ENCODE assay signal across 13 mouse cellular contexts in genomic region chr11:32907520-32908233, GRCm38 (mm10).
DNase-seq lines count a peak whose midpoint lies in the region; ATAC-seq lines count a peak whose summit lies in the region.
"Had no signal": no experiment of that assay in that cellular context is flagged by ENCODE, and none has a peak within 500 bp of the region (broad histone marks: within the 10 kb centered on the region; RNA-seq: fewer than 3 reads in every experiment).

No protein-coding gene starts in this region.

- peak; percentile 37; the same call in 1 of the 2 replicates for ATAC-seq in midbrain, embryonic 13.5 days
- ATAC-seq in midbrain, embryonic 15.5 days (replicated peaks) = no peak
- peak; percentile 74; the same call in 1 of the 2 replicates for ATAC-seq in embryonic facial prominence, embryonic 13.5 days (ENCODE audit: insufficient number of reproducible peaks, insufficient read depth, low FRiP score, low TSS enrichment, low read depth)
- peak; percentile 23; the same call in 1 of the 2 replicates for ATAC-seq in limb, embryonic 12.5 days (ENCODE audit: insufficient number of reproducible peaks, insufficient read depth, low FRiP score, low TSS enrichment, low read depth)
- ATAC-seq: forebrain, embryonic 16.5 days had no signal

- H3K27me3 ChIP-seq in midbrain, embryonic 13.5 days = no peaks in the 10 kb centered on the region
- no peaks in the 10 kb centered on the region for H3K27me3 ChIP-seq in midbrain, embryonic 15.5 days (replicated peaks)
- peaks cover 17% of the 10 kb centered on the region for H3K27me3 ChIP-seq in embryonic facial prominence, embryonic 13.5 days
- peaks cover 2% of the 10 kb centered on the region; the same call in 1 of the 2 replicates for H3K27me3 ChIP-seq in limb, embryonic 12.5 days

- H3K36me3 ChIP-seq in midbrain, embryonic 13.5 days = no peaks in the 10 kb centered on the region
- no peaks in the 10 kb centered on the region for H3K36me3 ChIP-seq in midbrain, embryonic 15.5 days (replicated peaks)
- no peaks in the 10 kb centered on the region for H3K36me3 ChIP-seq in embryonic facial prominence, embryonic 13.5 days
- no peaks in the 10 kb centered on the region for H3K36me3 ChIP-seq in limb, embryonic 12.5 days
- H3K36me3 ChIP-seq: hindbrain, embryonic 10.5 days had no signal

- DNase-seq in cerebellum, adult 11 months = peak; percentile 19
- no peak for DNase-seq in gastrocnemius, postnatal 14 days
- DNase-seq in thymus, adult 18-20 months = no peak
- DNase-seq in layer of hippocampus, adult 9-10 months (ENCODE audit: low spot score) = no peak
- DNase-seq: heart, adult 11 months; layer of hippocampus, adult 9-11 months had no signal

- H3K4me3 ChIP-seq in midbrain, embryonic 13.5 days (replicated peaks) = no peak overlapping the region
- H3K4me3 ChIP-seq in midbrain, embryonic 15.5 days = no peak overlapping the region
- no peak overlapping the region for H3K4me3 ChIP-seq in embryonic facial prominence, embryonic 13.5 days
- H3K4me3 ChIP-seq in limb, embryonic 12.5 days (replicated peaks) = no peak overlapping the region
- H3K4me3 ChIP-seq: hindbrain, embryonic 10.5 days had no signal

- no peaks in the 10 kb centered on the region for H3K9me3 ChIP-seq in midbrain, embryonic 13.5 days
- H3K9me3 ChIP-seq in midbrain, embryonic 15.5 days = no peaks in the 10 kb centered on the region
- no peaks in the 10 kb centered on the region for H3K9me3 ChIP-seq in embryonic facial prominence, embryonic 13.5 days
- H3K9me3 ChIP-seq in limb, embryonic 12.5 days = no peaks in the 10 kb centered on the region
- H3K9me3 ChIP-seq: hindbrain, embryonic 10.5 days had no signal

- no peak overlapping the region for H3K9ac ChIP-seq in midbrain, embryonic 13.5 days (replicated peaks)
- H3K9ac ChIP-seq in midbrain, embryonic 15.5 days = no peak overlapping the region
- H3K9ac ChIP-seq in embryonic facial prominence, embryonic 13.5 days = no peak overlapping the region
- no peak overlapping the region for H3K9ac ChIP-seq in limb, embryonic 12.5 days (replicated peaks)
- H3K9ac ChIP-seq: liver, embryonic 14.5 days had no signal

- WGBS in midbrain, embryonic 13.5 days = 68% methylated on average over 10 of the region's 10 CpGs
- 55% methylated on average over 10 of the region's 10 CpGs for WGBS in midbrain, embryonic 15.5 days
- 34% methylated on average over 10 of the region's 10 CpGs for WGBS in embryonic facial prominence, embryonic 13.5 days
- WGBS in limb, embryonic 12.5 days = 60% methylated on average over 10 of the region's 10 CpGs

- no peak overlapping the region for H3K4me2 ChIP-seq in midbrain, embryonic 13.5 days (replicated peaks)
- no peak overlapping the region for H3K4me2 ChIP-seq in midbrain, embryonic 15.5 days
- H3K4me2 ChIP-seq in embryonic facial prominence, embryonic 13.5 days = no peak overlapping the region
- no peak overlapping the region for H3K4me2 ChIP-seq in limb, embryonic 12.5 days

- no peak overlapping the region for H3K27ac ChIP-seq in midbrain, embryonic 13.5 days
- no peak overlapping the region for H3K27ac ChIP-seq in midbrain, embryonic 15.5 days
- no peak overlapping the region for H3K27ac ChIP-seq in embryonic facial prominence, embryonic 13.5 days
- peak overlapping the region; percentile 50; the same call in 1 of the 2 replicates for H3K27ac ChIP-seq in limb, embryonic 12.5 days
- H3K27ac ChIP-seq: liver, embryonic 14.5 days had no signal

- 0 out of 2 replicates have a peak, but pooled peaks cover 2% of the 10 kb centered on the region for H3K4me1 ChIP-seq in midbrain, embryonic 13.5 days (replicated peaks)
- no peaks in the 10 kb centered on the region for H3K4me1 ChIP-seq in midbrain, embryonic 15.5 days
- H3K4me1 ChIP-seq in embryonic facial prominence, embryonic 13.5 days = peaks cover 28% of the 10 kb centered on the region
- H3K4me1 ChIP-seq in limb, embryonic 12.5 days (replicated peaks) = peaks cover 35% of the 10 kb centered on the region

- intact Hi-C loops in gastrocnemius, postnatal 14 days (cut with DNase I; ENCODE audit: low total_unique reads) = no loop called here
